Mouse (Mus musculus): ENCODE data around the gene Eif4e3.

Eif4e3 gene

GRCm38 (mm10) chr6:99625306-99625705 is 41.3 kb downstream of the Eif4e3 start:
- no peak for DNase-seq (ENCODE audit: low spot score in 2 of 2)

DNA sequence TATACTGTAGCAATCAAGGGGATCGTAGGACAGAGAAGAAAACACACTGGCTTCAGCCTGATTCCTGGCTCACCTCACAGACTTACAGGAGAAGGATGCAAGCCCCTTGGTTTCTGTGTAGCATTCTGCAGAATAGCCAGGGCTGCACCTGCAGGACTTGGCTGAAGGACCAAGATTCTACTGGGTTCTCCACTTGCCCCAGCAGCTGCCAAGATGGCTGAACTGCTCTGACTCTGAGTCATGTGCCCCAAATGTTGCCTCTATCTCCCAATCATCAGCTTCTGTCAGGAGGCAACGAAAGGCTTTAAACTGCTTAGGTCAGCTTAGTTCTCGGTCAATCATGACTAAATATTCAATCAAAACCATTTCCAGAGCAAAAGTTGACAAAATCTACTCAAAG is 42.0 kb downstream of the Eif4e3 start:
- DNase-seq (ENCODE audit: low spot score in 2 of 2) = no peak

DNA sequence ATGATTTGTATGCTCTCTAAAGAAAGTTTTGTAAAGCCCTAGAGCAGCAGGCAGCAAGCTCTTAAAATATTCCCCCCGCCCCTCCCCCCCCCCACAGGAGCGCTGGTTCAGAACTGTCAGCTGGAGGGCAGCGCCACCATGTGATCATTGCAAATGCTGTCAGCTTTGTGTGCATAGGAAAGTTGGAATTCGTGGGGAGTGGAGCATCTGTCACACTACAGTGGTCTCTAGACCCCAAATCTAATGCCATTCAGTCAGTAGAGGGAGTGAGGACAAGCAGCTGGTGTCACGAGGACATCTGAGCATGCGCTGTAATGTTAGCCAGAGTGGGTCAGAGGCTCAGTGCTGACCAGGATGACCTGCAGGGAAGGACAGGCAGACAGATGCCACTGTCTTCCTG is 42.9 kb downstream of the Eif4e3 start:
- DNase-seq (ENCODE audit: low spot score in 2 of 2) = no peak

DNA sequence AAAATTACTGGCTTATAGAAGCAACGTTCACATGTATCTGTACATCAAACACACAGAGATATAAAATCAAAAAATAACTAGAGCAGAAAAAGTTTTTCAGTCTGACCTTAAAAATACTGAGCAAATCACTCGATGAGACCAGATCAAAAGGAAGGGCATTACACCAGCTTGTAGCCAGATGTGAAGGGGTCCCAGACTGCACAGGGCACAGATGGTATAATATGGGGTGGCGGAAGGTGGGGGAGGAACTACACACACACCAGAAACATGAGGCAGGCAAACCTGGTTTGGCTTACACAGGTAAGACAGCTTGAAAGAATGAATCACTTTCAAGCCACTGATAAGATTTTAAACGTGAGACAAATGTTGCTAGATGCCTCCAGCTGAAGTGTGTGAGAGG is 45.4 kb downstream of the Eif4e3 start:
- DNase-seq (ENCODE audit: low spot score in 2 of 2) = no peak

GRCm38 (mm10) chr6:99620471-99620870 is 46.1 kb downstream of the Eif4e3 start:
- no peak for DNase-seq (ENCODE audit: low spot score in 2 of 2)

GRCm38 (mm10) chr6:99619964-99620363 is 46.6 kb downstream of the Eif4e3 start:
- DNase-seq (ENCODE audit: low spot score in 2 of 2) = no peak

DNA sequence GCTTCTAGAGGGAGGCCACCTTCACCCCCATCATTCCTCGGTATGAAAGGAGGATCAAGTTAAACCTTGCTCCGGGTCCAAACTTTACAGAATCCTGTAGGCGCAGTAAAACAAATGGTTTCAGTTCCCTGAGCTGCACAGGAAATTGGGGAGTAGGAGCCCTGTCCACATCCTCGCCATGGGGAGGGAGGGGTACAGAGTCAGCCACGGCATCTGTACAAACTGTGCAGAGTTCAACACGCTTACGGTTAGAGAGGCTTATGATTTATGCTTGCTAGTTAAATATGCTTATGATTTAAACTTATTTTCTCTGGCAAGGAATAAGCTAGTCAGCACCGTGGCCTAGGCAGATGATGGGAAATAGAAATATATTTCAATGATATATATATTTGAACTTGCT is 47.1 kb downstream of the Eif4e3 start:
- no peak for DNase-seq (ENCODE audit: low spot score in 2 of 2)

- DNase-seq (ENCODE audit: low spot score in 2 of 2) = no peak
Observed at GRCm38 (mm10) chr6:99617867-99618266, 48.7 kb downstream of the Eif4e3 start.

DNA sequence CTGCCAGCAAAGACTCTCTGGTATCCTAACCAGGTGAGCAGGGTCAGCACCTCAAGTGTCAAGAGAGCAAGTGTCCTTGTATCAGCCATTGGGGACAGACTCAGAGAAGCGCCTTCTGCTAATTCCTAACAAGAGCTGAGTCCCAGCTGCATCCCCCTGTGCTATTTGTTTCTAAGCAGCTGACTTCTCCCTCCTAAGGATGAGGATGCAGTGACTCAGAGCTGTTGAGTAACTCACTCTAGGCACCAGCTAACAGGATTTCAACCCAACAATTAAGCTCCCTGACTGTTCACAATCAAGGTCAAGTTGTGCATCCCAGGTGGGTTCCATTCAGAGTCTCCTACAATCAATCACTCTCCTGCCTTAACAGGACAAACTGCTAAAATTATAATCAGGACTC is 49.2 kb downstream of the Eif4e3 start:
- no peak for DNase-seq (ENCODE audit: low spot score in 2 of 2)

DNA sequence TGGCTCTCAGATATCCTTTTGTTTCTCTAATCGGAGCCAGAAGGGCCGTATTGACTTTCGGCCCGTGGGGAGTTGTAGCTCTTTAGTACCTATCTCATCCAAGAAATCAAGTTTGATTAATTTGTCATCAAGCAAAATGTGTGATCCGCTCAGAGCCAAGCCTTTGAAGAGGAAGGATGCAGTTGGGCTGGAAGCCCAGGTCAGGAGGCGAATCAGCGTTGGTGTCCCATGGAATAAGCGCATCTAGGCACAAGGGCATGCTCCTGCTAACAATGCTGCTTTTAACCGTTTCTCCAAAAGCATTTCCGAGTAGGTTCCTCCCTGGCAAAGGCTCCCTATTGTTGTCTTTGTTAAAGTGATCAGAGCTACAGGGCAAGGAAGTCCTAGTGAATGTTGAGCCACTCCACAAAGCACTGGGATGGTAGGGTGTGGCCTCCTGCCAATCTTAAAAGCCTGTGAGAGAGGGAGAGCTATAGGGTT is 51.3 kb downstream of the Eif4e3 start:
- no peak for DNase-seq (ENCODE audit: low spot score in 2 of 2)

DNA sequence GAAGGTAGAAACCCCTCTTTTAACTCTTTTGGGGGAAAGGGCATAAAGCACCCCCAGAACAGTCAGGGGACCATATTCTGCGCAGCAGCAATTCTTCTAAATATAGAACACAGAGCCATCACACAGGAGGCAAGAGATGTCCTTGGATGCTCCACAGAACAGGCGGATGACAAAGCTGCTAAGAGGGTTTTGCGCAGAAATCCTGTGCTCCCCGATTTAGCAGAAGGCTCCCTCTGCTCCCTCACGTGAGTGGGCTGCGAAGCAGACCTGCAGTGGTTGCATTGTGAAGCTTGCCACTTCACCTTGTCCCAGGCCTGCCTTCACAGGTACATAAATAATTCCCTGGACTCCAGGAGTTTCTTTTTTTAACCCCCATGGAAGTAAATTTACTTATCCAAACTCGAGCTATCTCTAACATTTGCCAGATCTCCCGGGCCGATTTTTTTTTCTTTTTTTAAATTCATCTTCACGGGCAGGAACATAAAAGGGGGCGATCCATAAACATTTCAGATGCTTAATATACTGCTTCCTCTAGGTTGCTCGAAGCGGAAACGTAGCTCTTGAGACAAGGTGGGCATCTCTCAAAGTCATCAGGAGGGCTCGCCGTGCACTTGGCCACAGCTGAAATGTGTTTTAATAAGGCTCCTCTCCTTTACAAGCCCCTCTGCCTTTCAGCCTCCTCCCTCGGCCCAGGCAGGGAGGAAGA is 51.9 kb downstream of the Eif4e3 start:
- DNase-seq (ENCODE audit: low spot score in 2 of 2) = no peak

DNA sequence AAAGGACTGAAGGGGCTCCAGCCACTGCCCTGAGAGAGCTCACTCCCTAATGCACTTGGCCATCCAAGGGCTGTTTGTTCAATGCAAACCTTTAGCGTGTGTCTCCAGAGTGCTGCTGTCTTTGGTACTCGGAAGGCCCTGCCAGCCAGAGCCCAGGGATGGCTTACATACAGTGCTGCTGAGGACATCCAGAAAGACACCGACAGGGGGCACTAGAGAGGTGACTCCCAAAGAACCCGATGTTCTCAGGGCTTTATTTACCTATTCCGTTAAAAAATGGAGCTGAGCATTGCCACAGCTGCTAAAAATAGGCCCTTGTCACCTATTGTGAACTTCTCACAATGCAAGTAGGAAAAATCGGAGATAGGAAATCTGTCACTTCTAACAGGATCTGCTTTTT is 54.7 kb downstream of the Eif4e3 start:
- DNase-seq (ENCODE audit: low spot score in 2 of 2) = no peak

- DNase-seq (ENCODE audit: low spot score in 2 of 2) = no peak
Observed at GRCm38 (mm10) chr6:99610454-99611427, 55.8 kb downstream of the Eif4e3 start.

DNA sequence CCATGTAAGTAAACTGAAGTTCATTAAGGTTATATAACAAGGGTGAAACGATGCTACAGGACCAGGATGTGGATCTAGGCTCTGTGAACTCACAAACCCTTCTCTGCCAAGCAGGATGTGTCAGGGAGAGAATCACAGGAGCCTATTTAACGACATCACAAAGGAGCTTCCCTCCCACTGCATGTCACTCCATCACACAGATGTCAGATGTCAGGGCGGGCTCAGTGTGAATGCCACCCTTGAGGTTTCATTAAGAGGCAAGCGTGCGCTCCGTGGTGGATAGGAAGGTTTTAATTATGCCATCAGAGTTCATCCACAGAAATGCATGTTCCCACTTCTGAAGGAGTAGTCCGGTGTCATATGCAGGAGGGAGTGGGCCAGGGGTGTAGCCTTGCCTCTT is 60.5 kb downstream of the Eif4e3 start:
- DNase-seq (ENCODE audit: low spot score in 2 of 2) = no peak

DNA sequence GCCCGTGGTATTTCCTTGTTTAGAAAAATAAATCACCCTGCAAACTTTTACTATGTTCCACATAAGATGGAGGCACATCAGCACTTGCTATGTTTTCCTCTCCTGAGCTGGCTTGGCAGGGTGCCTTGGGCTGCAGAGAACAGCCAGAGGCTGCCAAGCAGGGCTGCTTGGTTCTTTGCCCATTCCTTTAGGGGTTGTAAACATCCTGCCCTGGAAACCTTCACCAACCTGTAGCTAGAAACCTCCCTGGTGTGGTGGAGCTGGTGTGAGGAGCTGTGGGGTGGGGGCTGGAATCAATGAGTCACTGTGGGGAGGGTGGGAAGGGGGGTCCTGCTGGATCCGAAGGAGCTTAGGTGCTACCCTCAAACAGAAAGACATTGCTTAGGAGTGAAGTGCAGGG is 61.8 kb downstream of the Eif4e3 start:
- no peak for DNase-seq (ENCODE audit: low spot score in 2 of 2)

DNA sequence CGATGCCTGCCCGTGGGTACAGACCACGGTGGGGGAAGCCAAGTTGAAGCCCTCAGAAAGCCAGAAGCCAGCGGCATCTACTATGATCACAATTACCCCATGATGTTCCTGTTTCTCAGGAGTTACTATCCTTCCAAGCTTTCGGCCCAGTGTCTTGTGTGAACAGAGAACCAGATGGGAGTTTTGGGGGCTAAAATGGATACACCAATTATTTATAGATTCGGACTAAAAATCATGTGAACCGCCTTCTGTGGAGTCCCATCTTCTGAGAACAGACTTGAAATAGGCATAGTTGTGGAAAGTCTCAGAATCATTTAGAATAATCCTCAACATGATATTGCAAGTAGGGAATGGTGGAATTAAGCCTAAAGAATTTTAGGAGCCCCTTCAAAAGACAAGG is 64.1 kb downstream of the Eif4e3 start:
- no peak for DNase-seq (ENCODE audit: low spot score in 2 of 2)

DNA sequence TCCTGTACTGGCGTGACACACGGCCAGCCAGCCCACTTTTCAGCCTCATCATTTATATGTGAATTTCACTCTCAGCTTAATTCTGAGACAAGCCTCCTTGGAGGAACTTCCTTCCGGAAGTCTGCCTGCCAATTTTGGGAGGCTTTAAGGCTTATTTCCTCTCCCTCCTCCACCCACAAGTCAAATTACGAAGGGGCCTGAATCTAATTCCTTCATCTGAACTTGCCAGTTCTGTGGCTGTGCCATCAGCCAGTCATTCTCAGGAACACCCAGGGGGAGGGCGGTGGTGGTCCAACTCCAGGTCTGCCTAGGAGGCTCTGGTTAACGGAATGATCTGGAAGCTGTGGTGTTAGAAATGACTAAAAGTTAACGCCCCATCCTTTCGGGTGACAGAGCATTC is 65.7 kb downstream of the Eif4e3 start:
- no peak for DNase-seq (ENCODE audit: low spot score in 2 of 2)

- peak in 1 of 2 experiments; percentile 30 for DNase-seq (ENCODE audit: low spot score in 2 of 2)
Observed at GRCm38 (mm10) chr6:99600168-99600793, 66.3 kb downstream of the Eif4e3 start.

- no peak for DNase-seq (ENCODE audit: low spot score in 2 of 2)
Observed at GRCm38 (mm10) chr6:99599651-99600050, 66.9 kb downstream of the Eif4e3 start.

DNA sequence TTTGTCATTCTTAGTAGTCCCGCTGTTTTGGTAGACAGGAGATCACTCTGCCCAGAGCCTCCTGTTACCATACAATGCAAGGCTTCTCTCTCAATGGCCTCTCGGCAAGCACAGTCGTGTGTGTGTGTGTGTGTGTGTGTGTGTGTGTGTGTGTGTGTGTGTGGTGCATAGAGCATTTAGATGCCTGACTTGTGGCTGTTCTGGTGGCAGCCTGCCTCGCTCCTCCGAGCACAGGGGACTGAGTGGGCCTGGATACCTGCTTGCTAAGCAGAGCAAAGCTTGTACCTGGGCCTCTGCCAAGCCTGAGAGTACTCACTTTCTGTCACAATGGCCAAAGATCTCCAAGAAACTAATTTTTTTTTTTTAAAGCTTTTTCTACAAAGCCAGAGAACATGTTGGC is 67.3 kb downstream of the Eif4e3 start:
- no peak for DNase-seq (ENCODE audit: low spot score in 2 of 2)

DNA sequence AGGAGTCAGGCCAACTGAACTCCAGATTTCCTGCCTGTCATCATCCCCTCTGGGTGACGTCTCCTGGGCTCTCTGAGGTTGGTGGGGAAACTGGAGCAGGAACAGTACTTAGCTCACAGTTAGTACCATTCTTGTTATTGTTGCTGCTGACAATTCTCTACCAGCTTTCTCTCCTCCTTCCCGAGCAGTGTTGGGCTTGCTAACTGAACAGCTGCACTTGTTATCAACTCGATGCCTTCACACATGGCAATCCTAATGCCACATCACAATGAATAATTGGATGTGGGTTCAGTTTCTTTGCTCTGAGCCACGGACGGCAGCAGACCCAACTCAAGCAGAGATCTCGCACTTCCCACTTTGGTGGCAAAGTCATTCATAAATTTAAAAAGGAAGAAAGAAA is 89.5 kb downstream of the Eif4e3 start:
- DNase-seq (ENCODE audit: low spot score in 2 of 2) = no peak

GRCm38 (mm10) chr6:99575633-99576032 is 90.9 kb downstream of the Eif4e3 start:
- no peak for DNase-seq (ENCODE audit: low spot score in 2 of 2)

Data from spleen, postnatal 10 days (tissue).